Mouse (Mus musculus) limb, embryonic 11.5 days (tissue): ENCODE results near the gene Gm10668. TPM values are rescaled to one million over a fixed set of nuclear protein-coding genes. Genes with fewer than 3 reads are reported as not detected.
"Not testable (repeated sequence)": the region's sequence is repeated elsewhere in the genome, so short reads cannot be mapped to it uniquely, and the experiment has no call there.

Source experiments
- ATAC-seq: fragments of 200-750 bp; cut with Nextera tagmentation; 2 replicates; pipeline ENCODE4 v1.8.0; 2017; ENCODE audit warnings: low read depth; ENCODE audit not compliant: insufficient number of reproducible peaks, low FRiP score, low TSS enrichment
- DNase-seq: peaks from one replicate; pipeline ENCODE4 v3.0.0-alpha.2; 2015; ENCODE audit warnings: low spot score
- H3K27ac ChIP-seq: fragments of 300-500 bp; sonication (generic); replicated peaks from 2 replicates; pipeline ENCODE4 v1.5.1; 2014; ENCODE audit warnings: low read depth, mild to moderate bottlenecking, low read length
- H3K27me3 ChIP-seq: fragments of 300-500 bp; sonication (generic); 2 replicates; pipeline ENCODE4 v1.6.1; 2014; ENCODE audit warnings: mild to moderate bottlenecking, low read length, mixed read lengths; ENCODE audit not compliant: control insufficient read depth, insufficient read depth
- H3K36me3 ChIP-seq: fragments of 300-500 bp; sonication (generic); 2 replicates; pipeline ENCODE4 v1.6.1; 2014; ENCODE audit warnings: mild to moderate bottlenecking, low read length, moderate library complexity, mixed read lengths; ENCODE audit not compliant: control insufficient read depth, insufficient read depth
- H3K4me1 ChIP-seq: fragments of 300-500 bp; sonication (generic); 2 replicates; pipeline ENCODE4 v1.6.1; 2014; ENCODE audit warnings: low read length, mixed read lengths; ENCODE audit not compliant: control insufficient read depth, insufficient read depth
- H3K4me2 ChIP-seq: fragments of 300-500 bp; sonication (generic); 2 replicates; pipeline ENCODE4 v1.6.1; 2014; ENCODE audit warnings: low read depth, mild to moderate bottlenecking, moderate library complexity; ENCODE audit not compliant: severe bottlenecking
- H3K4me3 ChIP-seq: fragments of 300-500 bp; sonication (generic); 2 replicates; pipeline ENCODE4 v1.5.1; 2014; ENCODE audit warnings: low read depth, low read length
- H3K9ac ChIP-seq: fragments of 300-500 bp; sonication (generic); 2 replicates; pipeline ENCODE4 v1.6.1; 2014; ENCODE audit warnings: mild to moderate bottlenecking, low read length
- H3K9me3 ChIP-seq: fragments of 300-500 bp; sonication (generic); 2 replicates; pipeline ENCODE4 v1.6.1; 2016; ENCODE audit warnings: low read length; ENCODE audit not compliant: control insufficient read depth
- WGBS: fragments of 180-500 bp; shearing (Covaris S2); extraction: QIAGEN DNeasy Blood & Tissue Kit; methylation state at CpG from one replicate; pipeline ENCODE4 v1.1.7; 2014; 5-methylcytosine and 5-hydroxymethylcytosine counted together
- polyA plus RNA-seq: library from polyadenylated mRNA; unstranded; fragments of >200 nt; fragmentation: Nextera tagmentation; extraction: Ambion mirVana; gene quantifications from 2 replicates; pipeline ENCODE4 v1.2.1, GENCODE M21; 2014

The Gm10668 gene
- polyA plus RNA-seq = not detected in 2 replicates

- not testable (repeated sequence) for H3K27ac ChIP-seq, DNase-seq, H3K36me3 ChIP-seq, H3K4me2 ChIP-seq, H3K9me3 ChIP-seq, H3K27me3 ChIP-seq, ATAC-seq, H3K4me3 ChIP-seq, H3K4me1 ChIP-seq, H3K9ac ChIP-seq
- WGBS = no CpG with 5 or more reads among the region's 1 CpGs
Measured at GRCm38 (mm10) chr7:20730524-20730923, at the start of gene Gm10668. Gene Gm10668 (minus strand): TSS chr7:20730624.

GRCm38 (mm10) chr7:20770885-20771284, 40.5 kb upstream of the Gm10668 start, which contains the start of gene Vmn1r112:
Gene Vmn1r112 (plus strand): TSS chr7:20771185.
- not testable (repeated sequence) for ATAC-seq, H3K4me2 ChIP-seq, H3K4me1 ChIP-seq, H3K27me3 ChIP-seq, H3K27ac ChIP-seq, DNase-seq, H3K9ac ChIP-seq, H3K4me3 ChIP-seq, H3K36me3 ChIP-seq, H3K9me3 ChIP-seq
- whole genome bisulfite sequencing = no CpG with 5 or more reads among the region's 3 CpGs

- not testable (repeated sequence) for H3K4me1 ChIP-seq, H3K4me2 ChIP-seq, H3K36me3 ChIP-seq, H3K9ac ChIP-seq, H3K4me3 ChIP-seq, ATAC-seq, DNase-seq, H3K9me3 ChIP-seq, H3K27me3 ChIP-seq, H3K27ac ChIP-seq
- WGBS = no CpG with 5 or more reads among the region's 2 CpGs
Measured at GRCm38 (mm10) chr7:20703116-20703515, 27.3 kb downstream of the Gm10668 start, which contains the start of gene Vmn1r111. Gene Vmn1r111 (minus strand): TSS chr7:20703216.

Other genes starting within 250 kb of the Gm10668 start
- not detected in 2 replicates for gene Vmn1r103, start 220.1 kb downstream of the Gm10668 start, polyA plus RNA-seq
- gene Vmn1r104, start 196.8 kb downstream of the Gm10668 start, polyA plus RNA-seq = not detected in 2 replicates
- not detected in 2 replicates for gene Gm5726, start 184.9 kb downstream of the Gm10668 start, polyA plus RNA-seq
- not detected in 2 replicates for gene Gm4141, start 154.4 kb downstream of the Gm10668 start, polyA plus RNA-seq
- not detected in 2 replicates for gene Gm4513, start 131.6 kb downstream of the Gm10668 start, polyA plus RNA-seq
- gene Vmn1r107, start 61.7 kb downstream of the Gm10668 start, polyA plus RNA-seq = not detected in 2 replicates
- gene Vmn1r111, start 27.4 kb downstream of the Gm10668 start, polyA plus RNA-seq = not detected in 2 replicates
- gene Vmn1r112, start 40.6 kb upstream of the Gm10668 start, polyA plus RNA-seq = not detected in 2 replicates
- gene Vmn1r113, start 56.7 kb upstream of the Gm10668 start, polyA plus RNA-seq = not detected in 2 replicates
- gene Vmn1r114, start 81.6 kb upstream of the Gm10668 start, polyA plus RNA-seq = not detected in 2 replicates
- gene Vmn1r115, start 114.4 kb upstream of the Gm10668 start, polyA plus RNA-seq = not detected in 2 replicates
- not detected in 2 replicates for gene Vmn1r116, start 141.6 kb upstream of the Gm10668 start, polyA plus RNA-seq
- gene Vmn1r117, start 153.5 kb upstream of the Gm10668 start, polyA plus RNA-seq = not detected in 2 replicates
- not detected in 2 replicates for gene Vmn1r118, start 181.7 kb upstream of the Gm10668 start, polyA plus RNA-seq